Mouse (Mus musculus): ENCODE results near the gene Lhfpl2. TPM values are rescaled to one million over a fixed set of nuclear protein-coding genes. Genes with fewer than 3 reads are reported as not detected.

The Lhfpl2 gene
- polyA plus RNA-seq, 1 experiment from 2014 or later, result 18.2 TPM

DNA sequence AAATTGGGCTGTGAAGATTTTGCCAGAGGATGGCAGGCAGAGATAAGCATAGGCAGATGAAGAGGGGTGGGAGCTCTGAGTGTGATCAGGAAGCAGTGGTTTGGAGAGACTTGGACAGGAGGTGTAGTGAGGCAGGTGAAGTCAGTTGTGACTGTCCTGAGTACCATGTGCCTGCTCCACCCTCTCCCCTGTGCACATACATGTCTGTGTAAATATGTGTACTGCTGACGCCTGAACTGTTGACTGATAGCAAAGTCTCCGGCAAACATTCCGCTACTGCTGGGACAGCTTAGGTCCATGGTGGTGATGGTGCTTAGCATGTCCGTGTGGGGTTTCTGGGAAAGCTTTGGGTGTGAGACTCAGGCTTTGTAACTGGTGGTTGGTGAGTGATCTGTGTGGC is 73.5 kb downstream of the Lhfpl2 start:
- WGBS, result 96% methylated on average over 4 of the region's 4 CpGs
- Histone ChIP-seq H3K4me1 (peaks cover 9% of the 10 kb centered on the region; the same call in 1 of the 2 replicates), H3K36me3 (no peaks in the 10 kb centered on the region), H3K27ac (replicated peaks) (no peak overlapping the region), H3K9ac (replicated peaks) (no peak overlapping the region), H3K4me3 (replicated peaks) (no peak overlapping the region), H3K9me3 (replicated peaks) (no peaks in the 10 kb centered on the region), H3K27me3 (replicated peaks) (no peaks in the 10 kb centered on the region), H3K4me2 (no peak overlapping the region)
- ATAC-seq (ENCODE audit: low FRiP score), result no peak

DNA sequence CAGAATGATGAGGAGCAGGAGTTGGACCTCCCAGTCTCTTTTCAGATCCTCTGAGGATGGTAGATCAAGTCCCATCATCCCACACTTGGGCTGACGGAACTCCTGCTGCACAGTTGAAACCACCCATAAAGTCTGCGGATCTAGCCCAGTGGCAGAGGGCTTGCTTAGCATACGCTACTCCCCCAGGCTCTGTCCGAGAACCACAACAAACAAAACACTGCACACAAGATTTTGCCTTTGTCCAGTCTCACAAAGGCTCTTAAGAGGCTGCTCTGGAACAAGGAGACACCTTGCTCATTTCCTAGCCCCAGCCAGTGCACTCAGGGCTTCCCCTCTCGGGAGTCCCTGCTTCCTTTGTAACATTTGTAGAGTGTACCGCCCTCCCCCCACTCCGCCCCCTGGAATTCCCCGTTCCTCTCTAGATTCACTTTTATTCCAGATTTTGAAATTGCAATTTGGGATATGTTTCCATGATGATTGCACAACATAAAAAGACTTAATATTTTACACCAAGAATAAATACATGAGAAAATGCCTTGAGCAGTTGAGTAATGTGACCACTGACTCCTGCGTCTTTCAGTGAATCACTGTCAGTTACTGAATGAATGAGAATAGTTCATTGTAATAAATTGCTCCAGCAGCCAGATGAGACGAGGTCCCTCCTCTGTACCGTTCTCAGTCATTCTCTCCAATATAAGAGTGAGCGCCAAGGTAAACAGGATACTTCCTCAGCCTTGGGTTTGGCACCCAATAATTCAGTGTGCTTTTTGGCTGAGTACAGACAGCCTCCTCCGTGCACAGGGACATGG is 74.8 kb downstream of the Lhfpl2 start:
- Histone ChIP-seq H3K36me3 (no peaks in the 10 kb centered on the region), H3K27ac (replicated peaks) (no peak overlapping the region), H3K4me1 (peaks cover 9% of the 10 kb centered on the region; the same call in 1 of the 2 replicates), H3K27me3 (replicated peaks) (no peaks in the 10 kb centered on the region), H3K4me2 (no peak overlapping the region), H3K4me3 (replicated peaks) (no peak overlapping the region), H3K9ac (replicated peaks) (no peak overlapping the region), H3K9me3 (replicated peaks) (no peaks in the 10 kb centered on the region)
- no peak for ATAC-seq (ENCODE audit: low FRiP score)
- 54% methylated on average over 13 of the region's 13 CpGs for WGBS

- Histone ChIP-seq H3K4me1 (peaks cover 12% of the 10 kb centered on the region; the same call in 1 of the 2 replicates), H3K27me3 (replicated peaks) (no peaks in the 10 kb centered on the region), H3K9me3 (replicated peaks) (no peaks in the 10 kb centered on the region), H3K9ac (replicated peaks) (no peak overlapping the region), H3K27ac (replicated peaks) (no peak overlapping the region), H3K4me3 (replicated peaks) (no peak overlapping the region), H3K36me3 (no peaks in the 10 kb centered on the region), H3K4me2 (no peak overlapping the region)
- no peak for ATAC-seq (ENCODE audit: low FRiP score)
- WGBS, result 73% methylated on average over 7 of the region's 7 CpGs
Measured at GRCm38 (mm10) chr13:94134646-94135045, 77.0 kb downstream of the Lhfpl2 start.

DNA sequence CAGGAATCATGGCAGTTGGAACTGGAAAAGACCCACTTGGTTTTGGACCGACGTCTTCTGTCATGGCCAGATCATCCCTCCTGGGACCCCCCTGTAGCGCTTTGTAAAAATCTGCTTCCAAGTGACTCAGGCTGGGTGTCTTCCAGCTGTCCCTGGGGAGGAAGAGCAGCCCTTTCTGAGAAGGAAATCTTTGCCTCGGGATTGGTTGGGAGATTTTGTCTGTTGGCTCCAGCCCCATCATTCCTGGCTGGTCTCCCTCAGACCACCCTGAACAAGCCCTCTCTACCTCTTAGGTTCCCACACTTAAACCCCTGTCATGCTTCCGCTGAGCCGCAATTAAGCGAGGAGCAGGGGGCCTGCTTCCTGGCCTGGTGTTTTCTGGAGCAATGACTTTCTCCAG is 77.6 kb downstream of the Lhfpl2 start:
- no peaks in the 10 kb centered on the region for H3K36me3 ChIP-seq
- WGBS, result 70% methylated on average over 7 of the region's 7 CpGs
- no peaks in the 10 kb centered on the region for H3K9me3 ChIP-seq (replicated peaks)
- no peak overlapping the region for H3K27ac ChIP-seq (replicated peaks)
- H3K4me2 ChIP-seq, result no peak overlapping the region
- no peak overlapping the region for H3K4me3 ChIP-seq (replicated peaks)
- no peak for ATAC-seq (ENCODE audit: low FRiP score)
- no peak overlapping the region for H3K9ac ChIP-seq (replicated peaks)
- H3K4me1 ChIP-seq, result peaks cover 17% of the 10 kb centered on the region; the same call in 1 of the 2 replicates
- H3K27me3 ChIP-seq (replicated peaks), result no peaks in the 10 kb centered on the region

GRCm38 (mm10) chr13:94139713-94140445 is 82.3 kb downstream of the Lhfpl2 start:
- H3K9ac ChIP-seq (replicated peaks), result no peak overlapping the region
- H3K27ac ChIP-seq (replicated peaks), result no peak overlapping the region
- H3K4me3 ChIP-seq (replicated peaks), result no peak overlapping the region
- ATAC-seq (ENCODE audit: low FRiP score), result no peak
- H3K9me3 ChIP-seq (replicated peaks), result no peaks in the 10 kb centered on the region
- H3K4me1 ChIP-seq, result peaks cover 30% of the 10 kb centered on the region
- H3K27me3 ChIP-seq (replicated peaks), result 0 out of 2 replicates have a peak, but pooled peaks cover 4% of the 10 kb centered on the region
- WGBS, result 66% methylated on average over 14 of the region's 14 CpGs
- H3K4me2 ChIP-seq, result no peak overlapping the region
- no peaks in the 10 kb centered on the region for H3K36me3 ChIP-seq

DNA sequence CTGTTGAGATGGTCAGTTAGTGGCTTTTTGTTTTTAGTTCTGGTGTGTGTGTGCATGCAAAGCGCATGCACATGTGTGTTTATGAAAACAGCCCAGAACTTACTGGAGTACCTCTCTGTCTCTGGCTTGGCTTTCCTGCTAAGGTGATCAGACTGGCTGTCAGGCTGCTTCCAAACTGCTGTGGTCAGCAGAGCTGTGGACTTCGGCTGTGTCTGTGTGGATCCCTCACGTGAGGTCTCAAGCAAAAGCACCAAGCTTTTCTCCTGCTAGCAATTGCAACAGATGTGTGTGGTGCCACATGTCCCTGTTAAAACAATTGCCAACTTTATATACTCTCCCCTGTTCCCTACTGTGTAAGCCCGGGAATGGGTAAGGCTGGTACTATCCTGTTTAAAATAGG is 82.8 kb downstream of the Lhfpl2 start:
- no peak for ATAC-seq (ENCODE audit: low FRiP score)
- Histone ChIP-seq H3K27me3 (replicated peaks) (0 out of 2 replicates have a peak, but pooled peaks cover 4% of the 10 kb centered on the region), H3K4me1 (peaks cover 28% of the 10 kb centered on the region), H3K27ac (replicated peaks) (no peak overlapping the region), H3K4me2 (no peak overlapping the region), H3K9me3 (replicated peaks) (no peaks in the 10 kb centered on the region), H3K4me3 (replicated peaks) (no peak overlapping the region), H3K36me3 (no peaks in the 10 kb centered on the region), H3K9ac (replicated peaks) (no peak overlapping the region)
- 78% methylated on average over 4 of the region's 4 CpGs for WGBS

GRCm38 (mm10) chr13:94143063-94143652 is 85.6 kb downstream of the Lhfpl2 start:
- Histone ChIP-seq H3K4me3 (replicated peaks) (no peak overlapping the region), H3K4me1 (peaks cover 28% of the 10 kb centered on the region), H3K9me3 (replicated peaks) (no peaks in the 10 kb centered on the region), H3K27ac (replicated peaks) (no peak overlapping the region), H3K9ac (replicated peaks) (no peak overlapping the region), H3K36me3 (no peaks in the 10 kb centered on the region), H3K27me3 (replicated peaks) (0 out of 2 replicates have a peak, but pooled peaks cover 4% of the 10 kb centered on the region), H3K4me2 (no peak overlapping the region; the same call in 1 of the 2 replicates)
- 6% methylated on average over 12 of the region's 12 CpGs for WGBS
- peak; percentile 77 for ATAC-seq (ENCODE audit: low FRiP score)

DNA sequence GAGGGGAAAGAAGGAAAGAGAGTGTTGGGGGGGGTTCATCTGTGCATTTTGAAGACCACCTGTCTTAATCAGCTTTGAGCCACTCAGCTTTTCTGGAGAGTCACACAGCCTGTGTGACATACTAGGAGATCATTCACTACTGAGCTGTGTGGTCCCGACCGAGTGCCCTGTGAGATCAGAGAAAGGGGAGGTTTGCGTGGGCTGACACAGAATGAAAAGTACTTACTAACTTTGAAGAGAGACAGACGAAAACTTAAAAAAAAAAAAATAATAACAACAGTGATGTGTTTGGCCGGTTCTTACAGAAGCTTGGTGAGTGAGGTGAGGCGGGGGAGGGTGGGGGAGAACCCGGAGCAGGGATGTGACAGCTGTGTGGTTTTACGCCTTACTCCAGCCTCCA is 86.9 kb downstream of the Lhfpl2 start:
- no peaks in the 10 kb centered on the region for H3K36me3 ChIP-seq
- 75% methylated on average over 8 of the region's 8 CpGs for WGBS
- no peak overlapping the region for H3K9ac ChIP-seq (replicated peaks)
- 0 out of 2 replicates have a peak, but pooled peaks cover 4% of the 10 kb centered on the region for H3K27me3 ChIP-seq (replicated peaks)
- no peak overlapping the region for H3K27ac ChIP-seq (replicated peaks)
- no peak for ATAC-seq (ENCODE audit: low FRiP score)
- peaks cover 27% of the 10 kb centered on the region for H3K4me1 ChIP-seq
- H3K4me3 ChIP-seq (replicated peaks), result no peak overlapping the region
- no peaks in the 10 kb centered on the region for H3K9me3 ChIP-seq (replicated peaks)
- H3K4me2 ChIP-seq, result no peak overlapping the region

GRCm38 (mm10) chr13:94147257-94147656 is 89.7 kb downstream of the Lhfpl2 start:
- Histone ChIP-seq H3K4me2 (no peak overlapping the region), H3K4me3 (replicated peaks) (no peak overlapping the region), H3K27me3 (replicated peaks) (no peaks in the 10 kb centered on the region), H3K9ac (replicated peaks) (no peak overlapping the region), H3K36me3 (no peaks in the 10 kb centered on the region), H3K4me1 (peaks cover 16% of the 10 kb centered on the region), H3K27ac (replicated peaks) (no peak overlapping the region), H3K9me3 (replicated peaks) (no peaks in the 10 kb centered on the region)
- no peak for ATAC-seq (ENCODE audit: low FRiP score)
- 72% methylated on average over 4 of the region's 4 CpGs for WGBS

DNA sequence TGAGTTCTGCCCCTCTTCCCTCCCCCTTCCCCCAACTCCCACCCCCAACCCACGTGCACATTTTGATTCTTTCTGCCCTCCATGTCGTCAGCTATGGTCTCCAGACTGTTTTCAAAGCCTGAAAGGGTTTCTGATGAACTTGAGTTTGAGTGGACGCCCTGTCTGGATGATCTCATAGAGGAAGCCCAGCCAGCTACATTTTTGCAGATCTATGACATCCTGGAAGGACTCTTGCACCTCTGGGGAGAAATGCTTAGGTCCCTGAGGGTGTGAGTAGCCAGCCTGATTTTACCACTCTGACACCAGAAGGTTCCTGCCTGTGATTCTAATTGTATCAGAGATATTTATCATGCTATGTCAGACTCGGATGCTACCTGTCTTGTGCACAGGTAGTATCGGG is 91.4 kb downstream of the Lhfpl2 start:
- no peak for ATAC-seq (ENCODE audit: low FRiP score)
- no peak overlapping the region for H3K4me3 ChIP-seq (replicated peaks)
- no peak overlapping the region for H3K27ac ChIP-seq (replicated peaks)
- no peak overlapping the region for H3K4me2 ChIP-seq
- H3K9ac ChIP-seq (replicated peaks), result no peak overlapping the region
- no peaks in the 10 kb centered on the region for H3K27me3 ChIP-seq (replicated peaks)
- WGBS, result 87% methylated on average over 5 of the region's 5 CpGs
- H3K9me3 ChIP-seq (replicated peaks), result no peaks in the 10 kb centered on the region
- no peaks in the 10 kb centered on the region for H3K36me3 ChIP-seq
- H3K4me1 ChIP-seq, result peaks cover 1% of the 10 kb centered on the region; the same call in 1 of the 2 replicates

- no peaks in the 10 kb centered on the region for H3K9me3 ChIP-seq (replicated peaks)
- WGBS, result 90% methylated on average over 8 of the region's 8 CpGs
Measured at GRCm38 (mm10) chr13:94149781-94150180, 92.2 kb downstream of the Lhfpl2 start.

More at GRCm38 (mm10) chr13:94149781-94150180, 92.2 kb downstream of the Lhfpl2 start:
- no peaks in the 10 kb centered on the region for H3K4me1 ChIP-seq
- H3K27ac ChIP-seq (replicated peaks), result no peak overlapping the region
- no peaks in the 10 kb centered on the region for H3K27me3 ChIP-seq (replicated peaks)
- ATAC-seq (ENCODE audit: low FRiP score), result no peak
- H3K36me3 ChIP-seq, result no peaks in the 10 kb centered on the region
- H3K9ac ChIP-seq (replicated peaks), result no peak overlapping the region
- H3K4me2 ChIP-seq, result no peak overlapping the region
- H3K4me3 ChIP-seq (replicated peaks), result no peak overlapping the region

All from neural tube, embryonic 15.5 days (tissue).